Mouse (Mus musculus) midbrain, embryonic 16.5 days (tissue): ENCODE results near the gene Dnaic2. TPM values are rescaled to one million over a fixed set of nuclear protein-coding genes. Genes with fewer than 3 reads are reported as not detected.

ENCODE experiments used
- ATAC-seq: fragments of 200-750 bp; cut with Nextera tagmentation; 2 replicates; pipeline ENCODE4 v1.8.0; 2017; ENCODE audit warnings: moderate TSS enrichment
- H3K27ac ChIP-seq: fragments of 300-500 bp; sonication (generic); 2 replicates; pipeline ENCODE4 v1.5.1; 2014; ENCODE audit warnings: mild to moderate bottlenecking, low read length, mixed read lengths
- H3K27me3 ChIP-seq: fragments of 300-500 bp; sonication (generic); 2 replicates; pipeline ENCODE4 v1.6.1; 2014; ENCODE audit warnings: low read depth, low read length, mixed read lengths; ENCODE audit not compliant: control insufficient read depth, insufficient read depth
- H3K36me3 ChIP-seq: fragments of 300-500 bp; sonication (generic); 2 replicates; pipeline ENCODE4 v1.6.1; 2014; ENCODE audit warnings: mild to moderate bottlenecking, low read length, moderate library complexity, mixed read lengths; ENCODE audit not compliant: control insufficient read depth, insufficient read depth
- H3K4me1 ChIP-seq: fragments of 300-500 bp; sonication (generic); 2 replicates; pipeline ENCODE4 v1.6.1; 2014; ENCODE audit warnings: mild to moderate bottlenecking, low read length, mixed read lengths; ENCODE audit not compliant: control insufficient read depth, insufficient read depth
- H3K4me2 ChIP-seq: fragments of 300-500 bp; sonication (generic); 2 replicates; pipeline ENCODE4 v1.6.1; 2014; ENCODE audit warnings: mild to moderate bottlenecking, low read length, mixed read lengths
- H3K4me3 ChIP-seq: fragments of 300-500 bp; sonication (generic); 2 replicates; pipeline ENCODE4 v1.5.1; 2014; ENCODE audit warnings: low read depth, mild to moderate bottlenecking, low read length, moderate library complexity, mixed read lengths
- H3K9ac ChIP-seq: fragments of 300-500 bp; sonication (generic); 2 replicates; pipeline ENCODE4 v1.6.1; 2014; ENCODE audit warnings: low read depth, low read length, mixed read lengths
- H3K9me3 ChIP-seq: fragments of 300-500 bp; sonication (generic); replicated peaks from 2 replicates; pipeline ENCODE4 v1.6.1; 2014; ENCODE audit warnings: mild to moderate bottlenecking, low read length, mixed read lengths; ENCODE audit not compliant: control insufficient read depth, poor library complexity, severe bottlenecking
- WGBS: fragments of 180-500 bp; shearing (Covaris S2); extraction: QIAGEN DNeasy Blood & Tissue Kit; methylation state at CpG from one replicate; pipeline ENCODE4 v1.1.7; 2014; 5-methylcytosine and 5-hydroxymethylcytosine counted together
- polyA plus RNA-seq: library from polyadenylated mRNA; unstranded; fragments of >200 nt; fragmentation: Nextera tagmentation; extraction: Ambion mirVana; gene quantifications from 2 replicates; pipeline ENCODE4 v1.2.1, GENCODE M21; 2015

Dnaic2 gene
- polyA plus RNA-seq, 1 experiment from 2014 or later, result 3.1 TPM

- H3K9me3 ChIP-seq, result no peaks in the 10 kb centered on the region
- 69% methylated on average over 9 of the region's 9 CpGs for whole genome bisulfite sequencing
- H3K36me3 ChIP-seq, result no peaks in the 10 kb centered on the region
- no peak overlapping the region for H3K4me2 ChIP-seq
- no peak overlapping the region for H3K4me3 ChIP-seq
- no peak overlapping the region for H3K9ac ChIP-seq
- ATAC-seq, result no peak
- peaks cover 34% of the 10 kb centered on the region for H3K4me1 ChIP-seq
- no peak overlapping the region for H3K27ac ChIP-seq
- H3K27me3 ChIP-seq, result peaks cover 8% of the 10 kb centered on the region
Observed at GRCm38 (mm10) chr11:114789716-114790115, 62.5 kb downstream of the Dnaic2 start.

DNA sequence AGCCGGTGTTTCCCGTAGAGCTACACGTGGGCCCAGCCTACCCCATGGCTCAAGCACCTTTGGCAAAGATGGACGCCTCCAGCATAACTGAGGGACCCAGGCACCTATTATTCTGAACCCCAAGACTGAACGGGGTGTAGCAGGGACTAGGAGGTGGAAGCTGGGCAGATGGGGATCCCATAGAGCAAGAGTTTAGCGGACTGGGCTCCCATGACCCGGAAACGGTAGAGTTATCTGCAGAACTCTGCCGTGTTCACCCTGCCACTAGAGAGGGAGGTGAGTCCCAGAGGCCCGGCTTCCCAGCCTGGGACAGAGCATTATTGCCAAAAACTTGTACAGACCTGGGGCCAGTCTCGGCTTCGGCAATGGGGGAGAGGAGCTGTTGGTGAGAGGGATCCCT is 63.0 kb downstream of the Dnaic2 start:
- no peak for ATAC-seq
- no peaks in the 10 kb centered on the region for H3K9me3 ChIP-seq
- H3K4me3 ChIP-seq, result no peak overlapping the region
- no peak overlapping the region for H3K4me2 ChIP-seq
- peaks cover 38% of the 10 kb centered on the region for H3K4me1 ChIP-seq
- H3K27me3 ChIP-seq, result peaks cover 4% of the 10 kb centered on the region
- no peaks in the 10 kb centered on the region for H3K36me3 ChIP-seq
- H3K27ac ChIP-seq, result no peak overlapping the region
- H3K9ac ChIP-seq, result no peak overlapping the region
- 82% methylated on average over 12 of the region's 12 CpGs for WGBS

DNA sequence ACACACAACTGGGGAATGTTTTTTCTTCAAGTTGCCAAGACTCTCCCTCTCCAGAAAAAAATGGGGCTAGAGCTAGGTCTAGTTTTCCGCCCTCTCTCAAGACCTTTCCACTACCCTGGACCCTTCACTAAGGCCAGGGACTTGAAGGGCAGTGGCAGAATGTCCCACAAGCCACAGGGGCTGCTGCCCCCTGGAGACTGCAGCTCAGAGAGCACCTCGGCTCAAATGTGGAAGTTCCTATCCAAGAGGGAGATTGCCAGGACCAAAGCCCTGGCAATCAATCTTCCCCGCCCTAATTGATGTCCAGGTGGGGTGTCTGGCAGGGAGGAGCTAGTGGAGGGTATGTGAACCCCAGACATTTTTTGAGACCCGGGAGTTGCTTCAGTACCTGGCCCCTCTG is 63.6 kb downstream of the Dnaic2 start:
- Histone ChIP-seq H3K27ac (no peak overlapping the region; the same call in 1 of the 2 replicates), H3K27me3 (no peaks in the 10 kb centered on the region; the same call in 1 of the 2 replicates), H3K4me2 (peak overlapping the region; percentile 92), H3K36me3 (no peaks in the 10 kb centered on the region), H3K9me3 (no peaks in the 10 kb centered on the region), H3K4me1 (peaks cover 43% of the 10 kb centered on the region), H3K4me3 (peak overlapping the region; percentile 53), H3K9ac (peak overlapping the region; percentile 79; the same call in 1 of the 2 replicates)
- 48% methylated on average over 4 of the region's 4 CpGs for WGBS
- no peak for ATAC-seq

DNA sequence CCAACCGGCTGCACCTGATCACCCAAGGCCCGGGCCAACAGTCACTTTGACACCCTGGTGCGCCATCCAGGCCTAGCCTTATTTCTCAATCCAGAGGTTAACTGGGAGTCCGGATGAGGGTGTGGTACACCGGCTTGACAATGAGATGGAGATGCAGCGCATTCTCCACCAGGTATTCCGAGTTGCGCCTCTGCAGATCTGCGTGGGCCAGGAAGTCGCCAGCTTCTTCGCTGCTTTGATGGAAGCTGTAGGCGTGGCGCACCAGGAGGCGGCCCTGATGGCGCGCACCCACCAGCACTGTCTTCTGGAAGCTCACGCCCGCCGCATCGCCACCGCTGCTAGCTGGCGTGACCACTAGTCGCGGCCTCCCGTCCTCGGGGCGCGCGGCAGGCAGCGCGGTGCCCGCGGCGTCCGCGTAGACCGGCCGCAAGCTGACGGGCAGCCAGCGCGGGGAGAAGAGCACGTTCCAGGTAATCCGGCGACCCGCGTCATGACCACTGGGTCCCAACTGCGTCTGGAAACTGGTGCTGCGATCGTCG is 64.2 kb downstream of the Dnaic2 start:
- Histone ChIP-seq H3K36me3 (no peaks in the 10 kb centered on the region), H3K4me2 (peak overlapping the region; percentile 92), H3K27me3 (no peaks in the 10 kb centered on the region; the same call in 1 of the 2 replicates), H3K27ac (peak overlapping the region; percentile 86), H3K4me1 (peaks cover 49% of the 10 kb centered on the region), H3K4me3 (peak overlapping the region; percentile 53), H3K9me3 (no peaks in the 10 kb centered on the region), H3K9ac (peak overlapping the region; percentile 79)
- WGBS, result 4% methylated on average over 50 of the region's 50 CpGs
- no peak for ATAC-seq

- no peaks in the 10 kb centered on the region for H3K9me3 ChIP-seq
- H3K36me3 ChIP-seq, result no peaks in the 10 kb centered on the region
- H3K9ac ChIP-seq, result peak overlapping the region; percentile 79
- 1% methylated on average over 59 of the region's 59 CpGs for WGBS
- H3K4me2 ChIP-seq, result peak overlapping the region; percentile 92
- ATAC-seq, result peak; percentile 27; the same call in 1 of the 2 replicates
- peaks cover 47% of the 10 kb centered on the region for H3K4me1 ChIP-seq
- no peaks in the 10 kb centered on the region; the same call in 1 of the 2 replicates for H3K27me3 ChIP-seq
- H3K4me3 ChIP-seq, result peak overlapping the region; percentile 53
- H3K27ac ChIP-seq, result peak overlapping the region; percentile 86
Observed at GRCm38 (mm10) chr11:114791891-114792411, 64.7 kb downstream of the Dnaic2 start.

- Histone ChIP-seq H3K27me3 (no peaks in the 10 kb centered on the region; the same call in 1 of the 2 replicates), H3K36me3 (no peaks in the 10 kb centered on the region), H3K4me2 (peak overlapping the region; percentile 92), H3K9me3 (no peaks in the 10 kb centered on the region), H3K4me1 (peaks cover 47% of the 10 kb centered on the region), H3K9ac (no peak overlapping the region), H3K27ac (peak overlapping the region; percentile 29), H3K4me3 (no peak overlapping the region)
- ATAC-seq, result no peak
- WGBS, result 45% methylated on average over 5 of the region's 5 CpGs
Observed at GRCm38 (mm10) chr11:114792931-114793494, 65.8 kb downstream of the Dnaic2 start.

DNA sequence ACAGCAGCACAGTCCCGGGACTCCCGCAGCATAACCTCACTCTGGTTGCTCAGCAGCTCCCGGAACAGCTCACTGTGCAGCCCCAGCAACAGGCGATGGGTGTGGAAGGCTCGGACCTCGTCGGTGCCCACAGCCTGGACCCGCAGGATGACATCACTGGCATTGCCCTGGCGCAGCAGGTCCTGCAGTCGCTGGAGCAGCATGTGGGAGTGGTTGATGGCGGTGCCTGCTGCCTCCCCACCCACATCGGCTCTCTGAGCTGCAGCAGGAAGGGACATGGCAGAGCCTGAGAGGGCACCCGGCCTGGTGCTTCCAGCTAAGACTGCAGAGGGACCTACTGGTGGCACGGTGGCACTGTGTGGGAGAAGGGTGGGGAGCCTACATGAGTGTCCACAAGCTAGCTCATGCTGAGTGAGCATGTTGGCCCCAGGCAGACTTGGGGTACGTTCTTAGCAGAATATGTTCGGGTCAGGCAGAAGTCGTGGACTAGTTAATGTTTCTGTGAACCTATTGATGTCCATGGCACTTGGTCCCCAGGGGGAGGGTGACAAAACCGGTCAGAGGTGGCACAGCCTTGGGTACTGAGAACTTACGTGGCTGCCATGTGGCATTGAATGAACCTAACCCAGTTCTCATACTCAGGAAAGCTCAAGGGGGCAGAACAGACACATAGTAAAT is 66.8 kb downstream of the Dnaic2 start:
- Histone ChIP-seq H3K36me3 (no peaks in the 10 kb centered on the region), H3K27me3 (no peaks in the 10 kb centered on the region; the same call in 1 of the 2 replicates), H3K9me3 (no peaks in the 10 kb centered on the region), H3K27ac (peak overlapping the region; percentile 53; the same call in 1 of the 2 replicates), H3K4me3 (peak overlapping the region; percentile 4; the same call in 1 of the 2 replicates), H3K4me2 (peak overlapping the region; percentile 92), H3K9ac (peak overlapping the region; percentile 31), H3K4me1 (peaks cover 43% of the 10 kb centered on the region)
- 50% methylated on average over 19 of the region's 19 CpGs for WGBS
- no peak for ATAC-seq

DNA sequence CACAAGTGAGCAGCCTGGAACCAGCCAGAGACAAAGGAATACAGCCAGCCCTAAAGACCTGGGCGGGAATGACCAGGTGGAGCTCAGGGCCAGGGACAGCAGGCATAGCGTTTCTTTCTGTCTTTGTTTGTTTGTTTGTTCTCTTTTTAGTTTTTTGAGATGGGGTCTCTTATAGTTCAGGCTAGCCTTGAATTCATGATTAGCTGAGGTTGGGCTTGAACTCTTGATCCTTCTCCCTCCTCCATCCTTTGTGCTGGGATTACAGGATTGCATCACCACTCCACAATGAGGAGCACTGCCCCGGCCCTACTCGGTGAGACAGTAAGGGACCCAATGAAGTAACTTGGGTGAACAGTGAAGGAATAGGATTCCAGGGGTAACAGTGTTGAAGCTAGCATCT is 67.5 kb downstream of the Dnaic2 start:
- Histone ChIP-seq H3K4me2 (peak overlapping the region; percentile 92), H3K4me1 (peaks cover 41% of the 10 kb centered on the region), H3K4me3 (peak overlapping the region; percentile 39), H3K9me3 (no peaks in the 10 kb centered on the region), H3K36me3 (no peaks in the 10 kb centered on the region), H3K27ac (peak overlapping the region; percentile 91), H3K27me3 (no peaks in the 10 kb centered on the region; the same call in 1 of the 2 replicates), H3K9ac (peak overlapping the region; percentile 65; the same call in 1 of the 2 replicates)
- 16% methylated on average over 4 of the region's 4 CpGs for WGBS
- peak; percentile 4; the same call in 1 of the 2 replicates for ATAC-seq
